Mouse (Mus musculus): ENCODE results near the gene Lpar3. TPM values are rescaled to one million over a fixed set of nuclear protein-coding genes. Genes with fewer than 3 reads are reported as not detected.
A peak's percentile ranks its signal among the peaks of the same experiment; 100 is the strongest.

Lpar3 gene
- polyA plus RNA-seq, 1 experiment from 2014 or later, result 2.2 TPM

DNA sequence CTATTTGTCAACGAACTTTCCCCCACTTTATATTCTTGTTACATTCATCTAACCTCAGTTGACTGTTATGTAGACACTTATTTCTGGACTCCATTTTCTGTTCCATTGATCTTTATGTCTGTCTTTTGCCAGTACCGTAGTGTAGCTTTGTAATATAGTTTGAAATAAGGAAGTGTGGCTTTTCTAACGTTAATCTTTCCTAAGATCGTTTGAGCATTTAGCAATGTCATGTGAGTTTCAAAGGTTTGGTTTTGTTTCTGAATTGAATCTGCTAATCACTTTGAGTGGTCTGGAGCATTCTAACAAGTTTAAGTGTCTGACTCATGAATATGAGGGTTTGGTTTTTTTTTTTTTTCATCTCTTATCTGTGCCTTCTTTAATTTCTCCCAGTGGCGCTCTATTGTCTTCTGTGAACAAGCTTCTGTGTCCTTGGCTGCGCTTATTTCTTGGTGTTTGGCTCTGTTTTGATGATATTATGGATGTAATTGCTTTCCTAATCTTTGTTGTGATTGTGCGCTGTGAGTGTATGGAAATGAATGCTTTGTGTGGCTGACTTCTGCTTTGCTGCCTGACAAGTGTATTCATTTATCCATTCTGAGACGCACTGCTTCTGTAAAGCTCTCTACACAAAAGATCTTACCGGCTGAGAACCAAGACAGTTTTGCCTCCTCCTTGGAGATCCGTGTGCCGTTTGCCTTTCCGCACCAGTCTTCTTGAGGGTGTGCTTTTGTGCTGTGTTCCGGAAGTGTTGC lies 8.0 kb downstream of the Lpar3 start:
- Histone ChIP-seq H3K9ac (replicated peaks; ENCODE audit: low read length) (no peak overlapping the region), H3K27me3 (ENCODE audit: insufficient read depth, low read length) (0 out of 2 replicates have a peak, but pooled peaks cover 2% of the 10 kb centered on the region), H3K4me3 (ENCODE audit: low read length) (no peak overlapping the region), H3K4me2 (replicated peaks; ENCODE audit: low read depth, low read length) (no peak overlapping the region), H3K9me3 (ENCODE audit: low read length) (no peaks in the 10 kb centered on the region), H3K27ac (ENCODE audit: low read length) (no peak overlapping the region), H3K4me1 (ENCODE audit: insufficient read depth, low read length) (no peaks in the 10 kb centered on the region), H3K36me3 (ENCODE audit: insufficient read depth, low read length) (no peaks in the 10 kb centered on the region)
- WGBS, result 89% methylated on average over 13 of the region's 13 CpGs
- ATAC-seq (ENCODE audit: low FRiP score, low TSS enrichment), result no peak

DNA sequence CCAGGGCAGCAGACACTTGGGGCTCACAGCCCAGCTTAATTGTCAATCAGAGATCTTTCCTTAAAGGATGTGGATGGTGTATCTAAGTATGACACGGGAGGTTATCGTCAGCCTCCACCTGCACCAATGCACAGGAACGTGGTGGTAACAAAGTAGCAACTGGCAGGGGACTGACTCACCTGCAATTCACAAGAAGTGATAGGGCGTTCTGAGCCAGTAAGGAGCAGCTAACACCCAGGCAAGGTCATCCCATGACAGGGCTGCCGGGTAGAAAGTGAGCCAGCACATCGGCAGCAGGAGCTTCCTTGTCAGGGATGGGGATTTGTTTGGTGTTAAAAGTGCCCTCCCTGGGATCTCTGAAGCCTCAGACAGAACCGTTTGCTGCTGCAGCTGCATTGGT lies 11.9 kb downstream of the Lpar3 start:
- Histone ChIP-seq H3K4me1 (ENCODE audit: insufficient read depth, low read length) (0 out of 2 replicates have a peak, but pooled peaks cover 3% of the 10 kb centered on the region), H3K27me3 (ENCODE audit: insufficient read depth, low read length) (0 out of 2 replicates have a peak, but pooled peaks cover 2% of the 10 kb centered on the region), H3K4me3 (ENCODE audit: low read length) (no peak overlapping the region), H3K9me3 (ENCODE audit: low read length) (no peaks in the 10 kb centered on the region), H3K4me2 (replicated peaks; ENCODE audit: low read depth, low read length) (no peak overlapping the region), H3K27ac (ENCODE audit: low read length) (no peak overlapping the region), H3K9ac (replicated peaks; ENCODE audit: low read length) (no peak overlapping the region), H3K36me3 (ENCODE audit: insufficient read depth, low read length) (no peaks in the 10 kb centered on the region)
- 62% methylated on average over 7 of the region's 7 CpGs for WGBS
- no peak for ATAC-seq (ENCODE audit: low FRiP score, low TSS enrichment)

DNA sequence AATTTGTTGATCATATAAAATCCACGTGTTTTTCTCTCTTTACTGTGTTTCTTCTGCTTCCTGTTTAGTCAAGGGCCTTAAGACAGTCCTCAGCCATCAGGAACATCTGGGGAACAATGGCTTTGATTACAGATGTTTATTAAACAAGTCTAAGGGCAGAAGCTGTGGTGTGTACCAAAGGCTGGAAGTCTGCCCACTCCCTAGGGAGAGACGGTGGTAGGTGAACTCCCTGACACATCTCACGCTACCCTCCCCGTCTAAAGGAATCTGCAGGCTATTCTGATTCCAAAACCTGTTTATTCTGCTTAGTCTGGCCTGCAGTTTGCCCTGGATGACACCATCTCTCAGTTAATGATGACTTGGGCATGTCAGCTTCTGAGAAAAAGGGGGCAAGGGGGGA lies 13.0 kb downstream of the Lpar3 start:
- Histone ChIP-seq H3K4me1 (ENCODE audit: insufficient read depth, low read length) (0 out of 2 replicates have a peak, but pooled peaks cover 3% of the 10 kb centered on the region), H3K27me3 (ENCODE audit: insufficient read depth, low read length) (0 out of 2 replicates have a peak, but pooled peaks cover 2% of the 10 kb centered on the region), H3K4me2 (replicated peaks; ENCODE audit: low read depth, low read length) (no peak overlapping the region), H3K4me3 (ENCODE audit: low read length) (no peak overlapping the region), H3K36me3 (ENCODE audit: insufficient read depth, low read length) (no peaks in the 10 kb centered on the region), H3K9me3 (ENCODE audit: low read length) (no peaks in the 10 kb centered on the region), H3K9ac (replicated peaks; ENCODE audit: low read length) (no peak overlapping the region), H3K27ac (ENCODE audit: low read length) (no peak overlapping the region)
- ATAC-seq (ENCODE audit: low FRiP score, low TSS enrichment), result no peak
- 43% methylated on average over 4 of the region's 4 CpGs for WGBS

DNA sequence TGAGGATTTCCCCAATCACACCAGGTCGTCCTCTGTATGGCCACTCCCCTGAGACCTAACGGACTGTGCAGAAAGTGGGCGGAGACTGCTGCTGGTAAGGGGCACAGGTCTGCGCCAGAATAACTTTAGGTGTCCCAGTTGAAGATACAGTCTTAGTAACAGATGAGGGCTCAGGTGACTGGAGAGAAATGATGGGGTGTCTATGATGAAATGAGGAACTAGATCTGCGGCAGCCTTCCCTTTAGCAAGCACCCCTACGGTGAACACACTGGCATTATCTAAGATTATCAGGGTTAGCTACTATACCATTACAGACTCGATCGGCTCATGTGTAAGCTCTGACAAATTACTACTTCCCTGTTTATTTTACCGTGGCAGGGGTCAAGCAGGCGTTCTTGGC lies 13.8 kb downstream of the Lpar3 start:
- no peak overlapping the region for H3K9ac ChIP-seq (replicated peaks; ENCODE audit: low read length)
- no peaks in the 10 kb centered on the region for H3K9me3 ChIP-seq (ENCODE audit: low read length)
- H3K36me3 ChIP-seq (ENCODE audit: insufficient read depth, low read length), result no peaks in the 10 kb centered on the region
- no peak overlapping the region for H3K4me3 ChIP-seq (ENCODE audit: low read length)
- H3K27me3 ChIP-seq (ENCODE audit: insufficient read depth, low read length), result 0 out of 2 replicates have a peak, but pooled peaks cover 2% of the 10 kb centered on the region
- H3K27ac ChIP-seq (ENCODE audit: low read length), result no peak overlapping the region
- H3K4me1 ChIP-seq (ENCODE audit: insufficient read depth, low read length), result 0 out of 2 replicates have a peak, but pooled peaks cover 3% of the 10 kb centered on the region
- H3K4me2 ChIP-seq (replicated peaks; ENCODE audit: low read depth, low read length), result no peak overlapping the region
- WGBS, result 63% methylated on average over 10 of the region's 10 CpGs
- ATAC-seq (ENCODE audit: low FRiP score, low TSS enrichment), result no peak

- H3K9me3 ChIP-seq (ENCODE audit: low read length), result no peaks in the 10 kb centered on the region
These were observed 15.5 kb downstream of the Lpar3 start for GRCm38 (mm10) chr3:146236280-146236679.

DNA sequence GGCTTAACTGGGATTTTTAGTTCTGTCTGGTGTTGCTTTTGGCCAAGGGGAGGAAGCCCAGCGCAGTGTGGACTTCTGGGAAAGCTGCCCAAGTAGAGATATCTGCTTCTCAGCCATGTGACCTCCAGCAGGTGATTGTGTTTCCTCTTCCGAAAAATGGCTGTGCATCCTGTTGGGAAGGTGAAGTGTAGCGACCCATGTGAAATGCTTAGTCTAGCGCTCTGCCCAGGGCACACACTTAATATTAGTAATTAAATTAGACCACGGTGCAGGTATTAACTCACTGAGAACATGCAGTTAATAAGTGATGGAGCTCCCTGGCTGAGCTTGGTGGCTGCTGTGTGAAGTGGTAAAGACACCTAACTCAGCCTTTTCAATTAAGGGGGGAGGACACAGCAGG lies 16.9 kb downstream of the Lpar3 start:
- no peak overlapping the region for H3K9ac ChIP-seq (replicated peaks; ENCODE audit: low read length)
- no peaks in the 10 kb centered on the region for H3K9me3 ChIP-seq (ENCODE audit: low read length)
- H3K36me3 ChIP-seq (ENCODE audit: insufficient read depth, low read length), result no peaks in the 10 kb centered on the region
- 0 out of 2 replicates have a peak, but pooled peaks cover 2% of the 10 kb centered on the region for H3K27me3 ChIP-seq (ENCODE audit: insufficient read depth, low read length)
- H3K4me1 ChIP-seq (ENCODE audit: insufficient read depth, low read length), result 0 out of 2 replicates have a peak, but pooled peaks cover 3% of the 10 kb centered on the region
- H3K27ac ChIP-seq (ENCODE audit: low read length), result no peak overlapping the region
- H3K4me2 ChIP-seq (replicated peaks; ENCODE audit: low read depth, low read length), result 0 out of 2 replicates have a peak overlapping the region, but pooled peaks have one; percentile 10
- peak; percentile 88 for ATAC-seq (ENCODE audit: low FRiP score, low TSS enrichment)
- H3K4me3 ChIP-seq (ENCODE audit: low read length), result no peak overlapping the region
- WGBS, result 52% methylated on average over 5 of the region's 5 CpGs

More at GRCm38 (mm10) chr3:146236280-146236679, 15.5 kb downstream of the Lpar3 start:
- ATAC-seq (ENCODE audit: low FRiP score, low TSS enrichment), result no peak
- Histone ChIP-seq H3K27me3 (ENCODE audit: insufficient read depth, low read length) (0 out of 2 replicates have a peak, but pooled peaks cover 2% of the 10 kb centered on the region), H3K9ac (replicated peaks; ENCODE audit: low read length) (no peak overlapping the region), H3K27ac (ENCODE audit: low read length) (no peak overlapping the region), H3K4me2 (replicated peaks; ENCODE audit: low read depth, low read length) (no peak overlapping the region), H3K4me3 (ENCODE audit: low read length) (no peak overlapping the region), H3K4me1 (ENCODE audit: insufficient read depth, low read length) (0 out of 2 replicates have a peak, but pooled peaks cover 3% of the 10 kb centered on the region), H3K36me3 (ENCODE audit: insufficient read depth, low read length) (no peaks in the 10 kb centered on the region)
- WGBS, result 33% methylated on average over 8 of the region's 8 CpGs

DNA sequence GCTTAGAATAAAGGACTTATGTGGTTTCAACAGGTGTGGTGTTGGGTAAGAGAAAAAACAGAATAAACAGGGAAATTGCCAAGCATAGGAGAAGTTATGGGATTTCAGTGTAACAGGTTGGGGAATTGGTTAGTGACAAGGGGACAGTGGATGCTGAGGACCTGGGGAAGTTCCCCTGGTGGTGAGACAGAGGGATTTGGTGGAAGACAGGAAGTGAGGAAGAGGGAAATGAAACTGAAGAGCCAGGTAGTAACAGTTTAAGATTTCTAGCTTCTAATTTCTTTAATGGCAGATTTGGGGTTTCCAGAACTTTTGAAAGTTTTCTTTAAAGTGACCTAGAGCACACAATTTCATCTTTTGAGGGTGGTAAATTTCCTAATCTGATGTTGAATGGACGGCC lies 23.9 kb downstream of the Lpar3 start:
- H3K4me3 ChIP-seq (ENCODE audit: low read length), result no peak overlapping the region
- no peak for ATAC-seq (ENCODE audit: low FRiP score, low TSS enrichment)
- WGBS, result 75% methylated on average over 1 of the region's 1 CpGs

DNA sequence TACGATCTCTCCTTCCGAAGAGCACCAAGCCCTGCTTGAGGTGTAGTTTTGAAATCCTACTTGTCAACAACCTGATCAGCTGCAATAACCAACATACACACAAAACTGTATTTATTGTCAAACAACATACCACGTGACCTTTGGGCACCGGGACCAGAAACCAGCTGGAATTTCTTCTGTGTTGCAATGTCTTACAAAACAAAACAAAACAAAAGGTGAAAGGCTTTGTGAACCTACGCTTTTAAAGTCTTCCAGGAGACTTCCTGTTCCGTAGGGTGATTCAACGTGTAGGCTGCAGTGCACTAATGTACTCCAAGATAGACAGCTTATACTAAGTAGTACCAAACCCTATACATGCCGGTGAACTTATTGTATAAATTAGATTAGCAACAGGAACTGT lies 25.8 kb downstream of the Lpar3 start:
- no peaks in the 10 kb centered on the region for H3K9me3 ChIP-seq (ENCODE audit: low read length)
- no peaks in the 10 kb centered on the region for H3K27me3 ChIP-seq (ENCODE audit: insufficient read depth, low read length)

More for the DNA sequence above, 23.9 kb downstream of the Lpar3 start:
- no peaks in the 10 kb centered on the region for H3K27me3 ChIP-seq (ENCODE audit: insufficient read depth, low read length)
- H3K27ac ChIP-seq (ENCODE audit: low read length), result no peak overlapping the region
- H3K4me2 ChIP-seq (replicated peaks; ENCODE audit: low read depth, low read length), result no peak overlapping the region
- no peaks in the 10 kb centered on the region for H3K9me3 ChIP-seq (ENCODE audit: low read length)
- no peaks in the 10 kb centered on the region for H3K4me1 ChIP-seq (ENCODE audit: insufficient read depth, low read length)
- H3K36me3 ChIP-seq (ENCODE audit: insufficient read depth, low read length), result no peaks in the 10 kb centered on the region
- no peak overlapping the region for H3K9ac ChIP-seq (replicated peaks; ENCODE audit: low read length)

DNA sequence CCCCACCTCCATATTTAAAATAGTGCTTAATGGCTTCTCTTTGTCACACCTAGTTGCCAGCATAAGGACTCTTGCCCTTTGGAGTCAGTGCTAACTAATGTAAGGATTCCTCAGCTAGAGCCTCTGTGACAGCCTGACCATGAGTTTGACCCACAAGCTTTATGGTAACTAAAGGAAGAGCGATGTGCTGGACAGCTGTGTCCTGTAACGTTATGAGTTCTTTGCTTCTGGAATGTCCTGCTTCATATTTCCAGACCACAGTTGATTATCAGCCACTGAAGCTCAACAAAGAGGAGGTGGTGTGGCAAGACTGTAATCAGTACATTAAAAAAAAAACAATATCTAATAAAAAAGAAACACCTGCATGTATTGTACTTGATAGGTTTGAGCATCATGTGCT lies 26.2 kb downstream of the Lpar3 start:
- H3K27ac ChIP-seq (ENCODE audit: low read length), result no peak overlapping the region
- no peak overlapping the region for H3K4me2 ChIP-seq (replicated peaks; ENCODE audit: low read depth, low read length)
- H3K27me3 ChIP-seq (ENCODE audit: insufficient read depth, low read length), result no peaks in the 10 kb centered on the region
- H3K4me1 ChIP-seq (ENCODE audit: insufficient read depth, low read length), result no peaks in the 10 kb centered on the region
- no peaks in the 10 kb centered on the region for H3K36me3 ChIP-seq (ENCODE audit: insufficient read depth, low read length)
- no peaks in the 10 kb centered on the region for H3K9me3 ChIP-seq (ENCODE audit: low read length)
- WGBS, result 57% methylated on average over 2 of the region's 2 CpGs
- no peak overlapping the region for H3K4me3 ChIP-seq (ENCODE audit: low read length)
- no peak for ATAC-seq (ENCODE audit: low FRiP score, low TSS enrichment)
- H3K9ac ChIP-seq (replicated peaks; ENCODE audit: low read length), result no peak overlapping the region

More for the DNA sequence above, 25.8 kb downstream of the Lpar3 start:
- no peaks in the 10 kb centered on the region for H3K4me1 ChIP-seq (ENCODE audit: insufficient read depth, low read length)
- no peak overlapping the region for H3K4me3 ChIP-seq (ENCODE audit: low read length)
- 65% methylated on average over 8 of the region's 8 CpGs for WGBS
- H3K9ac ChIP-seq (replicated peaks; ENCODE audit: low read length), result no peak overlapping the region
- H3K4me2 ChIP-seq (replicated peaks; ENCODE audit: low read depth, low read length), result no peak overlapping the region
- ATAC-seq (ENCODE audit: low FRiP score, low TSS enrichment), result no peak
- no peaks in the 10 kb centered on the region for H3K36me3 ChIP-seq (ENCODE audit: insufficient read depth, low read length)
- no peak overlapping the region for H3K27ac ChIP-seq (ENCODE audit: low read length)

- Histone ChIP-seq H3K9ac (replicated peaks; ENCODE audit: low read length) (no peak overlapping the region), H3K9me3 (ENCODE audit: low read length) (no peaks in the 10 kb centered on the region), H3K27ac (ENCODE audit: low read length) (no peak overlapping the region), H3K4me1 (ENCODE audit: insufficient read depth, low read length) (no peaks in the 10 kb centered on the region), H3K4me2 (replicated peaks; ENCODE audit: low read depth, low read length) (no peak overlapping the region), H3K4me3 (ENCODE audit: low read length) (no peak overlapping the region), H3K36me3 (ENCODE audit: insufficient read depth, low read length) (no peaks in the 10 kb centered on the region), H3K27me3 (ENCODE audit: insufficient read depth, low read length) (no peaks in the 10 kb centered on the region)
- 64% methylated on average over 8 of the region's 8 CpGs for WGBS
- ATAC-seq (ENCODE audit: low FRiP score, low TSS enrichment), result no peak
These were observed 29.1 kb downstream of the Lpar3 start for GRCm38 (mm10) chr3:146249895-146250294.
